Mouse (Mus musculus) c-Kit-negative CD71-positive TER-119-positive erythroid progenitor cells, embryonic 14.5 days (primary cell): ENCODE measurements around the gene Tex21.

ENCODE experiments used
- DNase-seq: peaks from one replicate; pipeline ENCODE4 v3.0.0-alpha.2; 2013; ENCODE audit warnings: low read depth, low spot score

Gene Tex21

GRCm38 (mm10) chr12:76246646-76247045 is at the start of gene Tex21:
Tex21 (minus strand) TSS chr12:76246746.
- DNase-seq: no peak

GRCm38 (mm10) chr12:76293192-76293591 is 46.6 kb upstream of the Tex21 start:
- peak; percentile 24 for DNase-seq

DNA sequence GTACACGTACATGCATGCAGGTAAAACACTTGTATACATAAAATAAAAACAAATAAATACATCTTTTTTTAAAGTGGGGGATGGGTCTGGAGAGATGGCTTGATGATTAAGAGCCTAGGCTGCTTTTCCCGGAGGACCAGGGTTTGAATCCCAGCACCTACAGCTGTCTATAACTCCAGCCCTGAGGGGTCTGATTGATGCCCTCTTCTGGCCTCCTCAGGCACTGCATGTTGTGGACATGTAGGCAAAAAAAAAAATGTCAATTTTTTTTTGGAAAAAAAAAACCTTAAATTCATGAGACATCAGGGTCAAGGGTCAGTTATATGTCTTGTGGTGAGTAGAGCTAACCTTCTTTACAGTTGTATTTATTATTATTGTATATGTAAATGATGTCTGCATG is 43.7 kb upstream of the Tex21 start:
- DNase-seq: no peak

DNA sequence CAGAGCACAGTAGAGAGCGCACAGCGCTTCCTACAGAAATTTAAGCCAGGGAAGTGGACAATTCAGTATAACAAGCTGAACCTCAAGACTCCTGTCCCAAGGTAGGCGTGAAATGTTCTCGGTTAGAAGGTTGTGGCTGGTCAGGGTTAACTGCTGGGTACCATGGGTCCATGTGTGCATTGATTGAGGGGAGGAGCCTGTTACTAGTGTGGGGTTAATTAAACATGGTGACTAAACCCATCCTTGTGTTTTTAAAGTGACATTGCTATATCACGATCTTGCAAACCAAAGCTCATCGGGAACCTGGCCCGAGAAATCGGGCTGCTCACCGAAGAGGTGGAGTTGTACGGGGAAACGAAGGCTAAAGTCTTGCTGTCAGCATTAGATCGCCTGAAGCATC is 42.9 kb upstream of the Tex21 start:
- DNase-seq: no peak

DNA sequence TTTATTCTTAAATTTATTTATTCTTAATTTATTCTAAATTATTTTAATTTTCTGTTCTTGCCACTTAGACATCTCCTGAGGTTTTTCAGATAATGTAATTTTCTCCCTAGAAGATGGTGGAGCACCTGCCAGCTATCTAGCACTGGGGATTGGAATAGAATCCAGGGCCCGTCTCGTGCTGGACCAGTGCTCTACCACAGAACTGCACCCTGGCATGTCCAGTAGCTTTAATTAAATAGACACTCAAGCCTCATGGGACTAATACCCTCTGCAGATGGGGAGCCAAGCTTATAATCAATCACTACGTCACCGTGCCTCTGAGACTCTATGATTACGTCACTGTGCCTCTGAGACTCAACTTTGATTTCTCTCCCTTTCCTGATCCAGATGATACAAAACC is 41.9 kb upstream of the Tex21 start:
- DNase-seq: no peak

DNA sequence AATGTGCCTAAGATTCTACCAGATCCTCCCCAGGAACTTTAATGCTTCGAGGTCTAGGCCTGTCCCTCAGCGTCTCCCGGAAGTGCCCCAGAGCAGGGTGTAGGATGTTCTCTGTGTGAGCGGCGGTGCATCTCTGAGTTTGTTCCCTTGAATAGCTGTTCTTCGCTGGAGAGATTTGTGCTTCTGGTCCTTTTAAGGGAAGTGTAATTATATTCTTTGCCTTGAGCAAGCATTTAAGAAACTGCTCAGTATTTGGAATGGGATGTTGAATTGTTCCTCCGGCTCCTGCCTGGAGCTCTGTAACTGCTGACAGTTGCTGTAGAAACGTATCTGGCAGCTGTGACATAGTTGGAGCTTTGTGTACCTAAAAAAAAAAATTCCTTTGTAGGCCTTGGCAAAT is 41.4 kb upstream of the Tex21 start:
- DNase-seq: no peak

- no peak for DNase-seq
Measured at GRCm38 (mm10) chr12:76285418-76285817, 38.9 kb upstream of the Tex21 start.

DNA sequence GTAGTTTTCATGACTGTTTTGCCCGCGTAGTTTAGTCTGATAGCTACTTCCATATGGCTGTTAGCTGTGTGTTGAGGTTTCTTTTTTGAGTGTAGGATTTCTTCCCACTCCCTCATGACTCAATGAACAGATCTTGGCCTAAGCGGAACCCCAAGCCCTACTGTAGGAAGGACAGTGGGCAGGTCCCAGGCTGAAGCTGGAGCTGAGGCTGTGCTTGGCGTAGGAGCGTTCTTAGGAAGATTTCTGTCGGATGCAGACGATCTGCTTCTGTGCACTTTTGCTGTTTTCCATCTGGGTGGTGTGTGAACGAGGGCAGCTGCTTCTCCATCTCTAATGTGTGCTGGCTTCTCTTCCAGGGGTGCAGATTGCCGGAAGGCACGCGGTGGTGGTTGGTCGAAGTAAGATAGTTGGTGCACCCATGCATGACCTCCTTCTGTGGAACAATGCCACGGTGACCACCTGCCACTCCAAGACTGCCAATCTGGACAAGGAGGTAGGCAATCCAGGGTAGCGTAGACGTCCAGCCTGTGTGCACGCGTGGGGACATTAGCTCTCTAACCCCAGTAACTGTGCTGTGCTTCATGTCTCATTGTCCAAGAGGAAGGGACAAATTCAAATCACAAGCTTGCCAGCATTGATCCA is 36.1 kb upstream of the Tex21 start:
- no peak for DNase-seq

- DNase-seq: no peak
Measured at GRCm38 (mm10) chr12:76282132-76282531, 35.6 kb upstream of the Tex21 start.

GRCm38 (mm10) chr12:76281111-76281660 is 34.6 kb upstream of the Tex21 start:
- no peak for DNase-seq

DNA sequence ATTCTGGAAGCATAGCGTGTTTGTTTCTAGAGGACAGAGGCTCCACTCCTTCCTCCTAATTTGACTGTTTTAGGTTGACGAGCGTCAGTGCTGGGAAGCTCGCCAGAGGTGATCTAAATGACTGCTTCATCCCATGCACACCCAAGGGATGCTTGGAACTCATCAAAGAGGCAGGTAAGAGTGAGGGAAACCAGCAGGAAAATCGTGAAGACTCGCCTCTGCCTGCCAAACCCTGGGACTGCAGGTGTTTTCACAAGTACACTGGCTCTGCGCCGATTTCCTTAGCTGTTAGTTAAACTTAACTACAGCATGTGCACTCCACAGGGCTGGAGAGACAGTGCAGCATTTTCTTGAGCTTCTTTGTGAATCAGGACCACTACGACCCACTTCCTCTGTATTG is 34.0 kb upstream of the Tex21 start:
- DNase-seq: no peak

- no peak for DNase-seq
Measured at GRCm38 (mm10) chr12:76278209-76278608, 31.7 kb upstream of the Tex21 start.

DNA sequence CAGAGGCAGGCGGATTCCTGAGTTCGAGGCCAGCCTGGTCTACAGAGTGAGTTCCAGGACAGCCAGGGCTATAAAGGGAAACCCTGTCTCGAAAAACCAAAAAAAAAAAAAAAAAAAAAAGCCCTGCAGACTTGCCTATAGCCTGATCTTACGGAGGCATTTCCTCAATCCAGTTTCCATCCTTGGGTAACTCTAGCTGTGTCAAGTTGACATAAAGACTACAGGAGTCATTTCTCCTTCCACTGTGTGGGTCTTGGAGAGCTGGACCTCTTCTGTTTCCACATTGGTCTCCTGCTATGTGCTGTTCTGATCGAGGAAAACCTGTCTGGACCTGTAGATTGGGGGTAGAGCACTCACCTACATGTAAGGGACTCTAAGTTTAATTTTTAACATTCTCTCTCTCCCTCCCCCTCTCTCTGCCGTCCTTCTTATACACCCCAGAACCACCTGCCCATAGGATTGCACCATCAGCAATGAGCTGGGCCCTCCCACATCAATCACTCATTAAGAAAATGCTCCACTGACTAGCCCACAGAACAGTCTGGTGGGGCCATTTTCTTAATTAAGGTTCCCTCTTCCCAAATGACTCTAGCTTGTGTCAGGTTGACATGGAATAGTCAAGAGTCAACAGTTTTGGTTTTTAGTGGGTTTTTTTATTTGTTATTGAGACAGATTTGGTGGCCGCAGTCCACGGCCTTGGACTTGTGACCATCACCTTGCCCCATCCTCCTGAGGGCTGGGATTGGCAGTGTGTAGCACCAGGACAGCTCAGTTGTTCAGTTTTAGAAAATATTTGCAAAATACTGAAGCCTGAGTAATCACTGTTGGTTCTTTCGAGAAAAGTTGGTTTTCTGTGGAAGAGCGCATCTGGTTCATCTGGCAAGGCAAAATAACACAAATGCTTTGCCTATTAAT is 26.3 kb upstream of the Tex21 start:
- no peak for DNase-seq

DNA sequence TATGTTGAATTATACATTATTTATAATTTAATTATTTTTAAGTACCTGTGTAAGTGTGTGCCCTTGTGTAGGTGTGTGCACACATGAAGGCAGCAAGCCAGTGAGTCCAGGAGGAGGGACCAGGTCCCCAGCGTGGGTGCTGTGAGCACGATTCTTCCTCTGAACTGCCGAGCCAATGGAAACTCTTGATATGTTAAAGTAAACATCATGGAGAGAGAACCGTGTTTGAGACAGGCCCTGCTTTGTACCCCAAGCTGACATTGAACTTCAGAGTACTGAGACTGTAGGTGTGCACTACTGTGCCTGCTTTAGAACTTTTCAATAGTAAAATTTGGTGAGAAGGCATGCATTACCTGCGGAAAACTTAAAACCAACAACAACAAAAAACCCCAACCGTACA is 25.0 kb upstream of the Tex21 start:
- DNase-seq: no peak

- no peak for DNase-seq
Measured at GRCm38 (mm10) chr12:76269196-76269595, 22.6 kb upstream of the Tex21 start.

GRCm38 (mm10) chr12:76268686-76269085 is 22.1 kb upstream of the Tex21 start:
- no peak for DNase-seq

DNA sequence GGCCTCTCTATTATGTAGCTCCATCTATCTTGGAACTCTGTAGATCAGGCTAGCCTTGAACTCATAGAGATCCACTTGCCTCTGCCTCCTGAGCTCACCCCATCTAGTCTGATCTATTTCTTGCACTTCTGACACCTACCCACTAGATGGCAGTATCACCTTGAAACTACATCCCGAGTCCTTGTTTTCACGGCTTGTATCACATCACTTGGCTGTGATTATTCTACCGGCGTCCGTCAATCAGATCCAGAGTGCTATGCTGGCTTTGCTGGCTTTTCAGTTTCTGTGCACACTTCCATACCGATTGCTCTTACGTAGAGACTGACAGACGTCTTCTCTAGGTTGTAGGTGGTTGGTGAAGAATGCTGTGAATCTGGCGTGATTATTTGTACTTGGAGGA is 20.3 kb upstream of the Tex21 start:
- DNase-seq: peak; percentile 54

- DNase-seq: no peak
Measured at GRCm38 (mm10) chr12:76265001-76265400, 18.5 kb upstream of the Tex21 start.

DNA sequence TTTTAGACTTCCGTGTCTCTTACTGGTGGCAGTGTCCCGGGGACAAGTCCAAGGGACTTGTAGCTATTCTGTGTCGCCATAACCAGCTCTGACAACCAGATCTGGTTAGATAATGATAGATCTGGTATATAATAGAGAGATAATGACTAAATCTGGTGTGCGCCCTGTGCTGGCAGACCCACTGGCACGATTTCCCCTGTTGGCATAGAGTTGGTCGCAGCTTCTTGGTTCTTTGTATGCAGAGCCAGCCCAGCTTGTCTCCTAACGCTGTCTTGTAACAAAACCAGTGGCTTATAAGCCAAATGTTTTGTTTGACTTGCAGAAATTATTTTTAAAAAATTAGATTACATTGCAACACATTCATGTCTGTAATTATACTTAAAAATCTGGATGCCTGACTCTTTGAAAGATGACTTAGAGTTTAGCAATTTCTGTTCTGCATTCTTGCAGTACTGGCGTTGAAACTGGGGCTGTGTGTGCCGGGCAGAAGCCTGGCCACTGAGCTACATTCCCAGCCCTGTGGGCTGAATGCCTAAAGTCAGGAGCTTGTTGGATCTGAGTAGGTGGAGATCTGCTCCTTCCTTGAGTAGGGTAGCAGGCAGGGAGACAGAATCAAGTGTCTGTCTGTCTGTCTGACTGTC is 17.9 kb upstream of the Tex21 start:
- no peak for DNase-seq

DNA sequence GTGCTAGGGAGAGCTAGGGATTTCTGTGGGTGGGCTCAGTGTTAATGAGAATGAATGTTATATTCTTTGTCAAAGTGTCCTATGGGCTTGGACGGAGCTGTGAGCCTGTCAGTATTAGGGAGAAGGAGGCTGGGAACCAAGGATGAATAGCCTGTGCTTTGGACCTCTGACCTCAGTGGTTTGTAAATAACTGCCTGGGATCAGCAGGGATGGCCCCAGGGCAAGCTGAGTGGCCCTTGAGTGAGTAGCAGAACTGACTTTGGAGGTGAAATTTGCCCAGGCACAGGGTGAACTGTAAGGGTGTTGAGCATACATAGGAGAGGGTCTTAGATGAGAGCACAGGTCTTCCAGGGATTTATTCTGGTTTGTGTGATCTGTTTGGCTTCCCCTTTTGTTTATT is 17.3 kb upstream of the Tex21 start:
- DNase-seq: no peak

GRCm38 (mm10) chr12:76262918-76263317 is 16.4 kb upstream of the Tex21 start:
- DNase-seq: no peak

DNA sequence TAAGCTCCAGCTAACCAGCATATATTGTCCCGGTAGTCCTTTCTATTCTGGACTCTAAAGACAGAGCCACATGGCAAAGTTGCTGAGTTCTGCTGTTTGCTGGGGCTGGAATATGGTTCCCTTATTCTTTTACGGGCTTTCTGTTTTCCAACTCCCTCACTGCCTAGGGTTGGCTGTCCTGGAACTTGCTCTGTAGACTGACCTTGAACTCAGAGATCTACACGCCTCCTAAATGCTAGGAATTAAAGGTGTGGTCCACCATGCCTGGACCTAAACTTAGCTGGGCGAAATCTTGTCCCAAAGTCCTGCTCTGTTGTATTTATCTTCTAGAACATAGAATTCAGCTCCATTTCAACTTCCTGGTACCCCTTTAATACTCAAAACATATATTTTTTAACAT is 15.0 kb upstream of the Tex21 start:
- DNase-seq: no peak
